Mouse (Mus musculus) T-cell, adult 2 months (primary cell): ENCODE data around the gene A830005F24Rik.

ENCODE experiments used
- DNase-seq: peaks from one replicate; pipeline ENCODE4 v3.0.0; 2022; ENCODE audit warnings: low spot score

Gene A830005F24Rik

DNA sequence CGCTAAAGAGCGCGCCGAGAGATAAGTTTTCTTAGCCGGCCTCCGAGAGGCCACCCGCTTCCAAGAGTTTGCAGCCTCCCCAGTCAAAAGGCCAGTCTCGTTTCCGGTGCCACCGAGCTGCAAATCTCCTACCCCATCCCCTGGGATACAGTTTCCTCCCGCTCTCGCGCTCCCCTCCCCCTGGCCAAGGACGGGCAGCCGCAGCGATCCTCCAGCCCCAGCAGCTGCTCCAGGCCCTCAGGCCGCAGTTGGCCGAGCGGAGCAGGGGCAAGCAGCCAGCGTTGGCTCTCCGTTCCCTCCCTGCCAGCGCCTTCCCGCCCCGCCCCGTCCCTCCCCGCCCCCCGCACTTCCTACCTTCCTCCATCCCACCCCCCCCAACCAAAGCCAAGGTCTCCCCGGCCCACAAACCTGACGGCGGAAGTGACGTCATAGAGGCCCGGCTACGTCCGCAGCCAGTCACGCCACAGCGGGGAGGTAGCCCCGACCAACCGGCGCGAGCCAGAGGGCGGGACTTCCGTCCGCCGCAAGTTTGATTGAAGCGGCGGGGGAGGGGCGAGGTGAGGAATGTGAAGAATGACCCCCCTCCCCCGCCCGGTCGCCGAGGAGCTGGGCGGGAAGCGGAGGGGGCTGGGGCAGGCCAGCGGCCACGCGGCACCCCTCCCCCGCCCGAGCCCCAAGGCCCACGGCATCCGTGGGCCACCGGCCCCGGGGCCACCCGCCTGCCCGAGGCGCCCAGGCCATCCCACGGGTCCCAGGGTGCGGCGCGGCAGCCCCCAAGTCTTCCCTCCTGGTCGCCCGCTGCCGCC lies 32.3 kb downstream of the A830005F24Rik start:
- DNase-seq, result peak; percentile 97

DNA sequence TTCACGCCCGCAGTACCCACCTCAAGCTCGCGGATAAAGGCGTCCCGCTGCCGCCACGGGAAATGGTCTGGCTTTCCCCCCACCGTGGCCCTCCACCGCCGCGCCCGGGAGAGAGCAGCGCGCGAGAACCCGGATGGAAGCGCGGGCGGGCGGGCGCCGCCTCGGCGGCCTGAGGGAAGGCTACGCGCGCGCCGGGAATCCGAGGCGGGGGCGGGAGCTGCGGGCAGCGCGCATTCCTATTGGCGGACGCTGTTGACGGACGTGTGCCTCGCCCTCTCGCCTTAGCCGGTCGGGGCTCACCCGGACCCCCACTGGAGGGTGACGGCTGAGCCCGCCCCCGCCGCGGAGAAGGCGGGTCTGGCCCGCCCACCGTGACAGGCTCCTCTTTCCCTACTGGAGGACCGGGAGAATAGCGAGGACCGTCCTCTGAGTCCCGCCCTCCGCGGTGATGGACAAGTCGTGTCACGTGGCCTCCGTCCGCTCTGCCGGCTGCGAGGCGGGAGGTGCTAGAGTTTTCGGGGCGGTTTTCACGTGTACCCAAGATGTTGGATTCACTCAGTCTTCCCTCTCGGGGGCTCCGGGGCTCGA lies 33.1 kb downstream of the A830005F24Rik start:
- DNase-seq, result peak; percentile 99

DNA sequence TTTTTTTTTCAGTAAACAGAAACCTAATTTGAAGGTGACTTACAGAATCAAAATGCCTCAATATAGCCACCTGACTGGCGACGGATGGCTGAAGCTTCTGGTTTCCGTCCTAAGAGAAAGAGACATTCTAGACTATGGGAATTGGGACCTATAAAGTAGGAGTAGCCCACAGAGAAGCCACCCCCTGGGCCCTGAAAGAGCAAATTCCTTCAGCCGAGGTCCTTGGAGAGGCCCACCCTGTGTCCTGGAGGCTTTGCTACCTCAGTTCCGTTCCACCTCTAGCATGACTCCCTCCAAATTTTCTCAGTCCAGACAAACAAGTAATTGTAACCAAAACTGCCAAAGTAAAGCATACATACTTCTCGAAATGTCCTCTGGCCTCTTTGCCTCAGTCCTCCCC lies 34.3 kb downstream of the A830005F24Rik start:
- DNase-seq, result no peak

DNA sequence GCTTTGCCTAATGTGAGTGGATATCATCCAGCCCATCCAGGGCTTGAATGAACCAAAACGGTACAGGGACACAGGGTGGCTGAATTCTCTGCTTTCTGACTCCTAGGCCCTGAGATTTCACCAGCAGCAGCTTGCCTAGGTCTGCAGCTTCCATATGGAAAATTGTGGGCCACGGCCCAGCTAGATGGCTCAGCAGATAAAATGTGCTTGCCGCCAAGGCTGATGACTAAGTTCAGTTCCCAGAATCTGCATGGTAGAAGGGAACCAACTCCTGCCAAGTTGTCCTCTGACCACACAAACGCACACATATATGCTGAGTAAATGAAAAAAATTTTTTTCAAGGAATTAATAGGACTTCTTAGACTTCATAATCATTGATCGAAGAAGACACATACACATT lies 34.9 kb downstream of the A830005F24Rik start:
- no peak for DNase-seq

DNA sequence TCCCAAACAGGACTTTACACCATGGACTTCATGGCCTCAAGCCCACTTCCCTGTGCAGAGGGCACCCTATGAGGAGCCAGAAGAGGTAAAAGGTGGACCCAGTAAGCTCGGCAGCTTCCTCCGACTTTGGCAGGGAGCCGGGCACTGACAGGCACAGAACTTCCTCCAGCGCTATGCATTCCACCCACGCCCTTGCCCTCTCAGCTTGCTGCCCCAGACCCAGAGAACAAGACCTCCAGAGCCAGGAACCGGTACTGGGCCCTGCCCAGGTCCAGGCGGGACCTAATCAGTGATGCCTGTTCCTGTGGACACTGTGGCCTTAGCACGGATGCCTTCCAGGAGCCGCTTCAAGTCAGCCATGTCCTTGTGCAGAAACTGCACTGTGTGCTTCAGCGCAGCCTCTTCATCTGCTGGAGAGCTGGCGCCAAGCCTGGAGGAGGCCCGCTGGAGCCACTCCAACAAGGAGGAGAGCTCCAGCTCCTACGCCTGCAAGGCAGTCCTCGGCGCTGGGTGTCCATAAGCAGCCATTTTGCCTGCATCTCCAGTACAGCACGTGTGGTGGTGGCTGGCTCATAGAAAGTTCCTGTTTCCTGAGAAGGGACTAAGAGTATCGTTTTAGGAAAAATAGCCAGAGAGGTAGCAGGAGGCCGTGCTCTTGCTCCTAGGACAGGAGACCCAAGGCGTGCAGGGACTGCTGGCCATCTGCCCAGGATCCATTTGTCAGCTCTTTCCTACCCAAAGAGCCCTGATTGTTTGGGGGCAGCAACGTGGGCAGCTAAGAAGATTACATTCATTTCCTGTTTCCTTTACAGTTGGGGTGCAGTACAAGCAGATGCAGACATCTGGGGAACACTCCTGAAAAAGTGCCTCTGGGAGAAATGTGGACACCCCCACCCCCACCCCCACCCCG lies 39.1 kb downstream of the A830005F24Rik start:
- no peak for DNase-seq

DNA sequence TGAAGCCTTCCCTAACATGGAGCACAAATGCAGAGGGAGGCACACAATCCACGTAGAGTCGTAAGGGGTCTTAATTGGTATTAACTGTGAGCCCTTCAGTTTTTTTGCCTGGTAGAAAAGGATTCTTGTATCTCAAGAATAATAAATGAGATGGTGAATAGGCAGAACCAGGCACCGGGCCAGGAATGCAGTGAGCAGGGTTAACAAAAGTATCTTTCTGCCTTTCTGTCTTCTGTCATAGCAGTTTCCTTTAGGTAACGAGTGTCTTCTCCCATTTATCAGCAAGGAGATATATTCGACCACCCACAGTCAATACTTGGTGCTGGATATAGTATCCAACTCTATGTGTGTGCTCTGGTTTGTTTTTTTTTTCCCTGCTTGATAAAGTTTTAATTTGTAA lies 40.1 kb downstream of the A830005F24Rik start:
- no peak for DNase-seq

DNA sequence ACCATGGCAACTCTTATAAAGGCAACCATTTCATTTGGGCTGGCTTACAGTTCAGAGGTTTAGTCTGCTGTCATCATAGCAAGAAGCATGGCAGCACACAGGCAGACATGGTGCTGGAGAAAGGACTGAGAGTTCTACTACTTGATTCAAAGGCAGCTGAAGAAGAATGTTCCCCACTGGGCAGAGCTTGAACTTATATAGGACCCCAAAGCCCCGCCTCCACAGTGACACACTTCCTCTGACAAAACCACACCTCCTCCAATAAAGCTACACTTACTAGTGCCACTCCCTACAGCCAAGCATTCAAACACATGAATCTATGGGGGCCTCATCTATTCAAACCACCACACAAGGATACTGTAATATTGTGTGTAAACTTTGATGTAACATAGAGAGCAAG lies 41.2 kb downstream of the A830005F24Rik start:
- no peak for DNase-seq

DNA sequence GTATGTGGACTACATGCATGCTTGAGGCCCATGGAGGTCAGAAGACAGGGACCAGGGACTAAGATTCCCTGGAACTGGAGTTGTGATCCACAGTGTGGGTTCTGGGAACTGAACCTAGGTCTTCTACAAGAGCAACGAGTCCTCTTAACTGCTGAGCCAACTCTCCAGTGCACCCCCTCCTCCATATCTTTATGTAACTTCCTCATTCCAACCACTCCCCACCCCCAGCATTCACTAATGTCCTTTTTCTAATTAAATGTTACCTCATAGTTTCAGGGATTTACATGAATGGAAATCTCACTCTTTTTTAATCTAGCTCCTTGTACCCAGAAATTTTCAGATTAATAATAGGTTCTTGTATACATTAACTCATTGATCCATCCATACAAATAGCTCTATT lies 42.6 kb downstream of the A830005F24Rik start:
- DNase-seq, result no peak

DNA sequence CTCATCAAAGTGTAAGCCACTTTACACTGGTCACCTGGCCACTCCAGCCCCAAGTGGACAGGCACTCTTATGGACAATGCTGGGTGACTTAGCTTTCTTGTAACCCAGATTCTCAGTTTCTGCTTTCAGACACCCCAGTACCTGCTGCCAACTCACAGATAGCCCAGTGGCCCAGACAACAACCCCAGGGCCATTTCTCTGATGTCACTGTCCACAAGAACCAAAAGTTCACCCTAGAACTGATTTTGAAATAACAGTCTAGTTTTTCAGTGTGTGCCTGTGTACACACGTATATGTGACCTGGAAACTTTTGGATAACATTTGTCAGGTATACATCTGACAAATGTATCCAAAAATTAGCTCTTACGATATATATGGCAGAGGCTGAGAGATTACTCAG lies 48.1 kb downstream of the A830005F24Rik start:
- DNase-seq, result no peak

DNA sequence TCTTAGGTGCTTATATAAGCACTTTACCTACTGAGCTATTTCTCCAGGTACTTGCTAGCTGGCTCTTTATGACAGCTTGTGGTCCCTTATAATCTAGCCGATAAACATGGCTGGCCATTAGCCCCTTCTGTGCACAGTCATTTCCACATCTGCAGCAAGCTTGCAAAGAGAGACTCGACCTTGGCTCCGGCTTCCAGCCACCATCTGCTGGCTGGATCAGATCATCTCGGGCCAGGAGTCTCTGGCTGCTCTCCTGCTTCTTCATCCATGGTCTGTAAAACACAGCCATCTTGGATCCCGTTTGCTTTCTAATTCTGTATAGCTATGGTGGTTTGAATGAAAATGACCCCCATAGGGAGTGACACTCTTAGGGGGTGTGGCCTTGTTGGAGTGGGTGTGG lies 49.0 kb downstream of the A830005F24Rik start:
- no peak for DNase-seq
